Mouse (Mus musculus) midbrain, embryonic 16.5 days (tissue): ENCODE data around the gene Timm10b. TPM values are rescaled to one million over a fixed set of nuclear protein-coding genes. Genes with fewer than 3 reads are reported as not detected.

Source experiments
- ATAC-seq: fragments of 200-750 bp; cut with Nextera tagmentation; 2 replicates; pipeline ENCODE4 v1.8.0; 2017; ENCODE audit warnings: moderate TSS enrichment
- H3K27ac ChIP-seq: fragments of 300-500 bp; sonication (generic); 2 replicates; pipeline ENCODE4 v1.5.1; 2014; ENCODE audit warnings: mild to moderate bottlenecking, low read length, mixed read lengths
- H3K27me3 ChIP-seq: fragments of 300-500 bp; sonication (generic); 2 replicates; pipeline ENCODE4 v1.6.1; 2014; ENCODE audit warnings: low read depth, low read length, mixed read lengths; ENCODE audit not compliant: control insufficient read depth, insufficient read depth
- H3K36me3 ChIP-seq: fragments of 300-500 bp; sonication (generic); 2 replicates; pipeline ENCODE4 v1.6.1; 2014; ENCODE audit warnings: mild to moderate bottlenecking, low read length, moderate library complexity, mixed read lengths; ENCODE audit not compliant: control insufficient read depth, insufficient read depth
- H3K4me1 ChIP-seq: fragments of 300-500 bp; sonication (generic); 2 replicates; pipeline ENCODE4 v1.6.1; 2014; ENCODE audit warnings: mild to moderate bottlenecking, low read length, mixed read lengths; ENCODE audit not compliant: control insufficient read depth, insufficient read depth
- H3K4me2 ChIP-seq: fragments of 300-500 bp; sonication (generic); 2 replicates; pipeline ENCODE4 v1.6.1; 2014; ENCODE audit warnings: mild to moderate bottlenecking, low read length, mixed read lengths
- H3K4me3 ChIP-seq: fragments of 300-500 bp; sonication (generic); 2 replicates; pipeline ENCODE4 v1.5.1; 2014; ENCODE audit warnings: low read depth, mild to moderate bottlenecking, low read length, moderate library complexity, mixed read lengths
- H3K9ac ChIP-seq: fragments of 300-500 bp; sonication (generic); 2 replicates; pipeline ENCODE4 v1.6.1; 2014; ENCODE audit warnings: low read depth, low read length, mixed read lengths
- H3K9me3 ChIP-seq: fragments of 300-500 bp; sonication (generic); replicated peaks from 2 replicates; pipeline ENCODE4 v1.6.1; 2014; ENCODE audit warnings: mild to moderate bottlenecking, low read length, mixed read lengths; ENCODE audit not compliant: control insufficient read depth, poor library complexity, severe bottlenecking
- WGBS: fragments of 180-500 bp; shearing (Covaris S2); extraction: QIAGEN DNeasy Blood & Tissue Kit; methylation state at CpG from one replicate; pipeline ENCODE4 v1.1.7; 2014; 5-methylcytosine and 5-hydroxymethylcytosine counted together
- polyA plus RNA-seq: library from polyadenylated mRNA; unstranded; fragments of >200 nt; fragmentation: Nextera tagmentation; extraction: Ambion mirVana; gene quantifications from 2 replicates; pipeline ENCODE4 v1.2.1, GENCODE M21; 2015

Gene Timm10b
- polyA plus RNA-seq, 1 experiment from 2014 or later, result 127 TPM

DNA sequence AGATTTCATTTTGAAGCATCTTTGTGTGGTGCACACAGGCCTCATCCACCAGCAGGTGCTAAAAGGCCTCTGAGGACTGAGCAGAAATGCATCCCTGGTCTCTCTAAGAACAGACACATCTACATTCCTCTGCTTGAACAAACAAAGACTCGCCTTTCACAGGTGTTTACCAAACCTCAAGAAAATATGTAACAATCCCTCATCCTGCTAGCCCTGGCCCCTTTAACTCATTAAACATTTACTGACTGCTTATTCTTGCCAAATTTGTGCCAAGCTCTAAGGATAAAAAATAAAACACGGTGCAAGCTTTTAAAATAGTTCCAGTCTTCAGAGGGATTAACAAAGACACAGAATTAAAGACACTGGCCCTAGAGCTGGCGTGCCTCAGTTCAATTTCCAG, 20.2 kb upstream of the Timm10b start:
- H3K27me3 ChIP-seq, result no peaks in the 10 kb centered on the region
- no peaks in the 10 kb centered on the region for H3K4me1 ChIP-seq
- H3K9ac ChIP-seq, result no peak overlapping the region
- peaks cover 66% of the 10 kb centered on the region for H3K36me3 ChIP-seq
- no peak overlapping the region for H3K4me2 ChIP-seq
- no peak overlapping the region for H3K27ac ChIP-seq
- H3K9me3 ChIP-seq, result no peaks in the 10 kb centered on the region
- H3K4me3 ChIP-seq, result no peak overlapping the region
- ATAC-seq, result no peak
- 65% methylated on average over 3 of the region's 3 CpGs for WGBS

GRCm38 (mm10) chr7:105621053-105621452, 18.8 kb upstream of the Timm10b start:
- no peak for ATAC-seq
- Histone ChIP-seq H3K4me2 (no peak overlapping the region), H3K27me3 (no peaks in the 10 kb centered on the region), H3K27ac (no peak overlapping the region), H3K9ac (no peak overlapping the region), H3K36me3 (peaks cover 54% of the 10 kb centered on the region), H3K4me3 (no peak overlapping the region), H3K4me1 (no peaks in the 10 kb centered on the region), H3K9me3 (no peaks in the 10 kb centered on the region)
- WGBS, result 86% methylated on average over 4 of the region's 4 CpGs

- no peak overlapping the region for H3K4me2 ChIP-seq
- no peaks in the 10 kb centered on the region for H3K27me3 ChIP-seq
- H3K4me3 ChIP-seq, result no peak overlapping the region
- no peaks in the 10 kb centered on the region for H3K4me1 ChIP-seq
- ATAC-seq, result no peak
- H3K9ac ChIP-seq, result no peak overlapping the region
- H3K36me3 ChIP-seq, result peaks cover 48% of the 10 kb centered on the region
- no peak overlapping the region for H3K27ac ChIP-seq
- WGBS, result 86% methylated on average over 8 of the region's 8 CpGs
- no peaks in the 10 kb centered on the region for H3K9me3 ChIP-seq
Measured at GRCm38 (mm10) chr7:105621646-105622292, 18.1 kb upstream of the Timm10b start.

DNA sequence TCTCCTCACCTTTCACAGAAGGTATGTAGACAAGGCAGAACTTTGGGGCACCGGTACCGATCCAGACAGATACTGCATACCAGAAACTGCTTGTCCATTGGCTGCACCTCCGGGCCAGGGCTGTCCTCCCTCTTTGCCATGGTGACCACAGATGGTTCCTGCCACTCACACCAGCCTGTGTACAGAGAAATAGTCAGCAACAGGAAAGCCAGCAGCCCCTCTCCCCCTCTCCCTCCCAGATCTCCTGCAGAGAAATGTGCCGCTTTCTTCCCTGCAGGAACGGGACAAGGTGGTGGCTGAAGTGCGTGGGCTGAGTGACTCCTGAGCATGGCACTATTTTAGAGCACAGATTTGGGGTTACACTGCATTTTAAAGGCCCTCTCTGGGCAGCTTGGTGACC, 14.5 kb upstream of the Timm10b start:
- no peaks in the 10 kb centered on the region for H3K27me3 ChIP-seq
- no peak for ATAC-seq
- 81% methylated on average over 6 of the region's 6 CpGs for WGBS
- H3K4me3 ChIP-seq, result no peak overlapping the region
- peaks cover 15% of the 10 kb centered on the region for H3K4me1 ChIP-seq
- H3K36me3 ChIP-seq, result peaks cover 24% of the 10 kb centered on the region
- no peak overlapping the region for H3K9ac ChIP-seq
- no peak overlapping the region for H3K4me2 ChIP-seq
- no peak overlapping the region for H3K27ac ChIP-seq
- no peaks in the 10 kb centered on the region for H3K9me3 ChIP-seq

DNA sequence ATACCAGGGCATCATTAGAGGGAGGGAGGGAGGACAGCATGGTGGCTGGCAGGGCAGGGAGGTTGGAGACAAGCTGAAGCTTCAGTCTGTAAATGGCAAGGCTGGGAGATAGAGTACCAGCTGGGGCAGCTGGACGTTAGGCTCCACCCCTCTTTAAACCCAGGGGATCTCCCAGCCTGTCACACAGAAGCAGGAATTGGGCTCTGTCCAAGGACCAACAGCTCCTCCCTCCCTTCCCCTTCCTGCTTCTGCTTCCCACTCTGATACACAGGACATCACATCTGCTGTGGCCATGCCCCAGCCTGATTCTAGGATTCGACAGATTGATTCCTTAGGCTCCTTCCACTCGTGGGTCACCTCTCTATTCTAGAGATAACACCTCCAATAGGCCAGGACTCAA, 11.2 kb upstream of the Timm10b start:
- ATAC-seq, result no peak
- H3K27ac ChIP-seq, result no peak overlapping the region

GRCm38 (mm10) chr7:105632551-105632972, 7.3 kb upstream of the Timm10b start:
- ATAC-seq, result peak; percentile 40
- 4% methylated on average over 4 of the region's 4 CpGs for whole genome bisulfite sequencing
- H3K9me3 ChIP-seq, result no peaks in the 10 kb centered on the region
- H3K27ac ChIP-seq, result peak overlapping the region; percentile 89
- peak overlapping the region; percentile 83 for H3K4me2 ChIP-seq
- H3K36me3 ChIP-seq, result no peaks in the 10 kb centered on the region; the same call in 1 of the 2 replicates
- H3K27me3 ChIP-seq, result no peaks in the 10 kb centered on the region
- peak overlapping the region; percentile 75 for H3K4me3 ChIP-seq
- peaks cover 46% of the 10 kb centered on the region for H3K4me1 ChIP-seq
- H3K9ac ChIP-seq, result peak overlapping the region; percentile 84

More for the DNA sequence above, 11.2 kb upstream of the Timm10b start:
- WGBS, result 23% methylated on average over 3 of the region's 3 CpGs
- Histone ChIP-seq H3K4me1 (peaks cover 37% of the 10 kb centered on the region), H3K27me3 (no peaks in the 10 kb centered on the region), H3K9ac (no peak overlapping the region), H3K9me3 (no peaks in the 10 kb centered on the region), H3K4me3 (no peak overlapping the region), H3K36me3 (peaks cover 6% of the 10 kb centered on the region; the same call in 1 of the 2 replicates), H3K4me2 (no peak overlapping the region)

GRCm38 (mm10) chr7:105633127-105633800, 6.6 kb upstream of the Timm10b start, which contains the start of gene Trim3:
Gene Trim3, minus strand, starts transcription at chr7:105633571.
- under 1% methylated on average over 47 of the region's 71 CpGs for WGBS
- Histone ChIP-seq H3K27ac (peak within 1 kb of the TSS; percentile 89), H3K4me1 (peaks cover 46% of the 10 kb centered on the region), H3K4me3 (peak within 1 kb of the TSS; percentile 75), H3K9me3 (no peaks in the 10 kb centered on the region), H3K27me3 (no peaks in the 10 kb centered on the region), H3K36me3 (no peaks in the 10 kb centered on the region; the same call in 1 of the 2 replicates), H3K9ac (peak within 1 kb of the TSS; percentile 84), H3K4me2 (peak within 1 kb of the TSS; percentile 83)
- ATAC-seq, result peak; percentile 88

GRCm38 (mm10) chr7:105633801-105634135, 6.1 kb upstream of the Timm10b start:
- Histone ChIP-seq H3K9me3 (no peaks in the 10 kb centered on the region), H3K4me1 (peaks cover 46% of the 10 kb centered on the region), H3K4me2 (peak overlapping the region; percentile 83), H3K9ac (peak overlapping the region; percentile 84), H3K36me3 (no peaks in the 10 kb centered on the region; the same call in 1 of the 2 replicates), H3K4me3 (peak overlapping the region; percentile 75), H3K27me3 (no peaks in the 10 kb centered on the region), H3K27ac (peak overlapping the region; percentile 89)
- no peak for ATAC-seq
- WGBS, result 4% methylated on average over 10 of the region's 10 CpGs

DNA sequence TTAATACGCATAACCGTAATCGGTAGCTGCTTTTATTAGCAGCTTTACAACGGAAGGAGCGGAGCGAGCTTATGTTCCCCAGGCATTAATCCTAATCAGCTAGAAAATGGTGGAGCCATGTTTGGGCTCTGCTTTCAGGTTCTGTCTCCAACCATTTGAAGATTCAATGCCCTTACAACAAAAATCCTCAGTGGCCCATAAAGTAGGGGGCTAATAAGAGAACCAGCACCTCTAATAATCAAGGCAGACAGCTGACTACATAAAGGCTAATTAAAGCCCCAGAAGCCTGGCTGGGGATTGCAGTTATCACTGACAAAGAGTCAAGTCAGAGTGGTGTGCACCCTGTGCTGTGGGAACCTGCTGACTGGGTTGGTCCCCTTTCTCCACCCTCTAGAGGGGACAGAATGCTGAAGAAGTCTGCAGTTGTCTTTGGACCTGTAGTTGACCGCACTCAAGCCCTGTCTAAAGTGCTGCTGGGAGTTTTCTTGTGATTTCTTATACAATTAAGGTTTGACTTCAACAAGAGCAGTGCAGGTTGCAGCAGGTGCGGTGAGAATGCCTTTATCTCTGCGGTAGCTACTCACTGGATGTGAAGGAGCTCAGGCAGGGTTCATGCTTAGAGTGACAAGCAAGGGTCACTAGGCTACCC, 5.5 kb upstream of the Timm10b start:
- WGBS, result 40% methylated on average over 9 of the region's 9 CpGs
- no peaks in the 10 kb centered on the region for H3K27me3 ChIP-seq
- H3K36me3 ChIP-seq, result no peaks in the 10 kb centered on the region; the same call in 1 of the 2 replicates
- peak overlapping the region; percentile 75 for H3K4me3 ChIP-seq
- no peaks in the 10 kb centered on the region for H3K9me3 ChIP-seq
- H3K27ac ChIP-seq, result peak overlapping the region; percentile 89
- ATAC-seq, result no peak
- H3K9ac ChIP-seq, result peak overlapping the region; percentile 25; the same call in 1 of the 2 replicates
- peaks cover 42% of the 10 kb centered on the region for H3K4me1 ChIP-seq
- H3K4me2 ChIP-seq, result peak overlapping the region; percentile 83
